Mouse (Mus musculus) monocyte, adult 5-6 weeks (primary cell): ENCODE results near the gene Gm49333. TPM values are rescaled to one million over a fixed set of nuclear protein-coding genes. Genes with fewer than 3 reads are reported as not detected.
"Not testable (repeated sequence)": the region's sequence is repeated elsewhere in the genome, so short reads cannot be mapped to it uniquely, and the experiment has no call there.

ENCODE experiments used
- ATAC-seq: fragments of 153-309, 156-312 bp; replicated peaks from 2 replicates; pipeline ENCODE4 v1.8.0; 2017; ENCODE audit warnings: mild to moderate bottlenecking; ENCODE audit not compliant: low TSS enrichment, insufficient number of reproducible peaks, severe bottlenecking, poor library complexity, low FRiP score
- total RNA-seq: library from RNA; stranded (forward); fragments of 200-1000, 200-491, 200-594 nt; gene quantifications from 3 replicates; pipeline ENCODE4 v1.2.3, GENCODE M21; 2017

The Gm49333 gene
- total RNA-seq, 1 experiment from 2014 or later: not detected

DNA sequence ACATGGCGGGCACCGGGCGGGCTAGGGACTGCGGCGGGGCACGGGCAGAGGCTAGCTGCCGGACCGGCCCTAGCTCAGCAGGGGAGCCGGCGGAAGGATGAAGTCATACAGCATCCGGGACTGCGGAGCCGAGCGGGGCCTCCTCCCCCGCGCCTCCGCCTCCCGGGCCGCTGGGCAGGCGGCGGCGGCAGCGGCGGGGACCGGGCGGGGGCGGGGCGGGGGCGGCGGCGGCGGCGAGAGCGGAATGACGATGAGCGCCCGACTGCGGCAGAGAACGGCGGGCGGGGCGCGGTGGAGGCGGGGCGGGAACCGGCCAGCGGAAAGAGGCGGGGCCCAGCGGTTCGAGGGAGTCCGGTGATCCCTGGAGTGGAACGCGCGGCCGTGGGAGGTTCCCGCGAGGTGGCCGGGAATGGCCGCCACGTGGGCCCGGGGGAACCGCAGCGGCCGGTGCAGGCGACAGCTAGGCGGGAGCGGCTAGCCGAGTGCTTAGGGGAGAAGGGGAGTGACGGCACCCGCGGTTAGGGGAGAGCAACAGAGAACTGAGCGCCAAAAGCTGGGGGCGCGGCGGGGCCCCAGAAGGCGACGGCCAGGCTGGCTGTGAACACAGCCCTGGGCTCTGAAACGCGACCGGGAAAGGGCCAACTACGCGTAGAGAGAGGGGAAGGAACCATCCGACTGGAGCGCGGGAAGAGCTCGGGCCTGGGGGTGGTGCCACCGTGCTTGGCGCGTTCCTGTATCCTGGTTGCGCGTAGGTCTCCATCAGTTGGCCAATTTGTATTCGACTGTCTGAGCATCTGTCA, 10.0 kb downstream of the Gm49333 start, which contains the start of gene Camk2n2:
Gene Camk2n2, minus strand, starts transcription at position 97 of the 800 bp plus-strand sequence.
- ATAC-seq: no peak

DNA sequence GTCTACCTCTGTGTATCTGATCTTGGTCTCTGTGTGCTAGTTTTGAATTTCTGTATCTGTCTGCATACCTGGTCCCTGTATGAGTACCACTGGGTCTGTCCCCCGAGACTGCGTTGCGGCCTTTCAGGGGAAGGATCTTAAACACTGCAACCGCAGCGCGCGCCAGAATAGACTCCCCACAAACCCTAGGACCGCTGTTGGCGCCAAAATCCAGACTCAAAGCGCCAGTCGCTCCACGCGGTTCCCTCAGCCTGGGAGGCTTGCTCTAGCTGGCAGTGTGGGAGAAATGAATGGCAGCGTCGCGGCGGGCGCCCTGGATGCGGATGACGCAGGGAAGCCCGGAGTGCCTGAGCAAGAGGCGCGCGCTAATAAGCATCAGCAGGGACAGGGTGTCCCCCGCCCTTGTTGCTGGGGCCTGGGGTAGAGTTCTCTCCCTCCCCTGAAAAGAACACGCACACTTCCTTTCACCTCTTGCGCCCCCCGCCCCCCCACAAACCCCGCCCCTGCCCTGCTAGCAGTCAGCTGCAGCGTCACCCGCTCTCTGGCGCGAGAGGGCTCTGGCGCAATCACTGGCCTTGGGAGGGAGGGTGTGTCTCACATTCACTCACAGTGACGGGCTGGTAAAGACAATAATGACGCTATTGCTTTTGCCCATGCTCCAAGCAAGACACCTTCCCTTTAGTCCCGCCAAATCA, 10.7 kb downstream of the Gm49333 start:
- ATAC-seq: peak; percentile 68

DNA sequence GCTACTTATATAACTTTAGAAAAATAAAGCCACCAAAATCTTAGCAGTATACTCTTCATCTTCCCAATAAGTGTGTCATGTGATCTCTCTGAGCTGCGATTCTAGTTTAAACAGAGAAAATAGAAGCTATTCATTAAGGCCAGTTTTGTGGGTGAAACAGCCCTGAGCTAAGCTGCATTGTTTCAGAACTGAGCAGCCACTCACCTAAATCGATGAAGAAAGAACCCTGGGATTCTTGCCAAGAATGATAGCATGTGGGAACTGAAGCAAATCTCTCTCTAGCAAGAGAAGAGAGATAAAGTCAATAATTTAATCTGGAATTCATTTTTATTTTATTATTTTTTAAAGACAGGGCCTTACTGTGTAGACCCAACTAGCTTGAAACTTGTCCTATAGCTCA, 11.8 kb downstream of the Gm49333 start:
- ATAC-seq: no peak

DNA sequence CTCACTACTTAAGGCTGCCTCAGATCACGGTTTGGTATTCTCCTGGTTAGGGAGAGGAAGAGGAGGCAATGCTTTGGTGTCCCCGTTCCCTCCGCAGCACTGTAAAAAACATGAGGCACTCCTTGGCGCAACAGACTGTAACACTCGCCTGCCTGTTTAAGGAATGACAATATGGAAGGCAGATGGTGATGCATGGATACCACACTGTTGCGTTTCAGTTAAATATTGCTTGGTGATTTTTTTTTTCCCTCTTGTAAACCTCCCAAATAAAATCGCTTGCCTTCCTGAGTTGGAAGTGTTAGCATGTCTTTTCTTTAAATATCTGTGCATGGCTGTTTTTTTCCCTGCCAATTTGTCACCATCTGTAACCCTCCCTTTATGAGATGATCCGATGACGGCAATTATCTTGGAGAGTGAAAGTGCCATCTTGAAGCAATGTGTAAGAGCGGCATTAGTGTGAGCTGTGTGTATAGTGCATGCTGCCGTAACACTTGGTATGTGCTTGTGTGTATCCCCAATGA, 17.5 kb downstream of the Gm49333 start:
- ATAC-seq: no peak

DNA sequence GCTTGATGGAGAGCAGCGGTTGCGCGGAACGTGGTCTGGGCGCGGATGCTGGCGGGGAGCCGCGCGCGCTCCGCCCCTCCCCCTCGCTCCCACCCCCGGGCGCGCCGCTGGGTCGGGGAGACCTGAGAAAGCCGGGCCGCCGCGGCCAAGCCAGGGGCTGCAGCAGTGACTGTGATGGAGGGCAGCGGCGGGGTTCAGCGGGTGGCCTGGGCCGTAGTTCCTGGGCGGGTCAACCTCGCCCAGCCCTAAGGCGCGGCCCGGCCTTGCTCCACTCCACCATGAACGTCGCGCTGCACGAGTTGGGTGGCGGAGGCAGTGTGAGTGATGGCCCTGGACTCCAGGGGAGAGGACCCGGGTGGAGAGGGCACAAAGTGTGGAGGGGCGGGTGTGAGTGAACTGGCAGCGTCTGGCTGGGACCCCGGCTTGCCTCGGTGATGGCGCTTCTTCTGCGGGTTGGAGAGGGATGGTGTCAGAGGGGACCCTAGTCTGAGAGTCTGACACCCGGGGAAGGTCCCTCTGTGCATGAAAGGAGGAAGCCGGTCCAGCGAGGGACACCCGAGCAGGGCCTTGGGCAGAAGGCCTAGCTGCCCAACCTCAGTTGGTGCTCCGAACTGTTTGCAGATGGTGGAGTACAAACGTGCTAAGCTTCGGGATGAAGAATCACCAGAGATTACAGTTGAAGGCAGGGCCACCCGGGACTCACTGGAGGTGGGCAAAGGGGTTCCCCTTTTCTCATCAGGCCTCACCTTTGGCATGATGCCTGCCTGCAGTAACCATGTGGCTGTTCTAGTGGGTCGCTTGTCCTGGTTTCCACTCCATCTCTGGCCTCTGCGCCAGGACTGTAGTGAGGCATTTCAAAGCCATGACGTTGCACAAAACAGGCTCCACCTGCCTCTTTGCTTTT, 18.6 kb downstream of the Gm49333 start, which contains the start of gene Ece2:
Gene Ece2, plus strand, starts transcription at position 98 of the 904 bp plus-strand sequence.
- no peak for ATAC-seq

DNA sequence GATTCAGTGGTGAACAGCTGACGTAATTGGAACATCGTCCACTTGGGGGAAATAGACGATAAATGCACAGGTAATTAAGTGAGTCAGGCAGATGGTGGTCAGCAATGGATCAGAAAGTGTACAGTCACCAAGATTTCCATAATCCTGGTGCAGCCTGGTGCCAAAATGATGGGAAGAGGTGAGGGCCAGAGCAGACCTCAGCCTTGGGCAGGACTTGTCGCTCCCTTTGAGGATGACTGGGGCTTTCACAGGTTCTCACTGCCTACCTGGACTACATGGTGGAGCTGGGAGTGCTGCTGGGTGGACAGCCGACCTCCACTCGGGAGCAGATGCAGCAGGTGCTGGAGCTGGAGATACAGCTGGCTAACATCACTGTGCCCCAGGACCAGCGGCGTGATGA, 26.0 kb downstream of the Gm49333 start:
- no peak for ATAC-seq

DNA sequence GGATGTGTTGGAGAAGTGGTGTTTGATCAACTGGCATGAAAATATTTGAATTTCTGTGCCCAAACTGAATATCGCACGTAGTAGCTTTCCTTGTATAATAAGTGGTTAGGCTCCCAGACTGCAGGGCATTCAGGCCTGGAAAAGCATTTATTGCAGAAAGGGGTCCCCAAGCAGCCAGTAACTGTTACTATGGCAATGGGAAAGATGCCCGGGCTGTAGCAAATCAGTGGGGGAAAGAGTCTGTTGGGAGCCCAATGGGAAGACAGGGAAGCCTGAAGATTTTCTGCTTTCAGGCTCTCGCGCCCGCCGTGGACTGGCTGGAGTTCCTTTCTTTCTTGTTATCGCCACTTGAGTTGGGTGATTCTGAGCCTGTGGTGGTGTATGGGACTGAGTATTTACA, 27.0 kb downstream of the Gm49333 start:
- ATAC-seq: no peak

DNA sequence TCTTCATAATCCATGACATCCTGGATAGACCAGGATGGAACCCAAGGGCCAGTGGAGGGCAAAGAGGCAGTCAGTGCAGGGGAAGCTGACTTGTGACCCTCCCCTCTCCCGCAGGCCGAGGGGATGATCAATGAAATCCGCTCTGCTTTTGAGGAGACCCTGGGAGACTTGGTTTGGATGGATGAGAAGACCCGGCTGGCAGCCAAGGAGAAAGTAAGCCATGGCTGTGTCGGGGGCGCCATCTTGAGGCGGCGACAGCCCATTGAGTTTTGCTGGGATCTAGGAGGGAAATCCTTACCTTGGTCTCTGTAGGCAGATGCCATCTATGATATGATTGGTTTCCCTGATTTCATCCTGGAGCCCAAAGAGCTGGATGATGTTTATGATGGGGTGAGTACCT, 30.8 kb downstream of the Gm49333 start:
- ATAC-seq: peak; percentile 56

DNA sequence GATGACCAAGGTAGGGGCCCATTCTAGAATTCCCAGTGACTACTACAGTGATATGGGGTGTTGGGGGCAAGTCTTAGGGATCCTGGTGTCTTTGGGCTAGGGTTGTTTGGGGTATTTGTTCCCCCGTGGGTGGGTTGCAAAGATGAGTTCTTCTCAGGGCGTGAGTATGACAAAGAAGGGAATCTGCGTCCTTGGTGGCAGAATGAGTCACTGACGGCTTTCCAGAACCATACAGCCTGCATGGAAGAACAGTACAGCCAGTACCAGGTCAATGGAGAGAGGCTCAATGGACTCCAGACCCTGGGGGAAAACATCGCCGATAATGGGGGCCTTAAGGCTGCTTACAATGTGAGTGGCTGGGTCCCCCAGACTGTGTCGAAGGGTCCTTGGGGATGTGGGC, 32.5 kb downstream of the Gm49333 start:
- ATAC-seq: no peak

DNA sequence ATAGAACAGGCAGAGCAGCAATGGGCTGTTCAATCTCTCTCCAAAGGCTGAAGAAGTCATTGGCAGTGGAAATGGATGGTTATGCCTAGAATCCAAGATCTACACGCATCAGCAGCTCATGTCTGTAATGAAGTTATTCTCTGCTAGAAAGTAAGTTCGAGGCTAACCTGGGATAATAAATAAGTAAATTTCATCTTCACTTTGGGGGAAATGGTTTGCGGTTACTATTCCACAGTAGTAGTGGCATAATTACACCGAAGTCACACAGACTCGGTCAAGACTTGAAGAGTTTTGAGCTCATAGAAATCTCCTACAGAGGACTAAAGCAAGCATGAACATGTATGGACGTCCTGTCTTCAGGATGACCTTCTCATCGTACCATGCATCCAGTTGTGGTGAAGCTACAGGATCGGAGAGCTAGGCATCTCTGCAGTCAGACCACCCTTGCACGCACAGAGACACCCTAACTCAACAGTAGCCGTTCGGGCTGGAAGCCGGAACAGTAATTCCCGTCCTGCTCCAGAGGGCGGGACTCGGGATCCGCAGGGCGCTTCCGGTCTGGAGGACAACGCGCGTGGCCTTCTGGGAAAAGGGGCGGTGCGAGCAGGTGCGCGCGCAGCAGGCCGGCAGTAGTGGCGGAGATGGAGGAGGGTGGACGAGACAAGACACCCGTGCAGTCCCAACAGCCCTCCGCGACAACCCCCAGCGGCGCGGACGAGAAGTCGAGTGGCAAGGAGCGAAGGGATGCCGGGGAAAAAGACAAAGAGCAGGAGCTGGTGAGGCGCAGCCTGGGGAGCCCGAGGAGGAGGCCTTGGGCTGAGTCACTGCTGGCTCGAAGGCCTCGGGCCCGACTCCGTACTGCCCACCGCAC, 39.9 kb downstream of the Gm49333 start, which contains the start of gene Psmd2:
Gene Psmd2, plus strand, starts transcription at position 577 of the 871 bp plus-strand sequence.
- peak; percentile 94 for ATAC-seq

DNA sequence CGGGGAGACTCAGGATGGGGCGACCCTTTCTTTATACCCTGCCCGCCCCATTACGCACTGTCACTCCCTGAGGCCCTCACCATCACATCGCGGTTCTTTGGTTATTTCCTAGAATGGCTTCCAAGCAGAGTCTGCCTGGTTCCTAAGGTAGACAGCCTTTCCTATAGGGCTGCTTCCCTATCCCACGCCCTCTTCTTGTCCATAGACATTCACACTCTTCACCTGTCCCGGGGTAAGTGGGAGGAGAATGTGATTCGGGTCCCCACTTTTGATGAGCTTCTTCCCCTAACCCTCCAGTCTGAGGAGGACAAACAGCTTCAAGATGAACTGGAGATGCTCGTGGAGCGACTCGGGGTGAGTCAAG, 40.5 kb downstream of the Gm49333 start:
- no peak for ATAC-seq

DNA sequence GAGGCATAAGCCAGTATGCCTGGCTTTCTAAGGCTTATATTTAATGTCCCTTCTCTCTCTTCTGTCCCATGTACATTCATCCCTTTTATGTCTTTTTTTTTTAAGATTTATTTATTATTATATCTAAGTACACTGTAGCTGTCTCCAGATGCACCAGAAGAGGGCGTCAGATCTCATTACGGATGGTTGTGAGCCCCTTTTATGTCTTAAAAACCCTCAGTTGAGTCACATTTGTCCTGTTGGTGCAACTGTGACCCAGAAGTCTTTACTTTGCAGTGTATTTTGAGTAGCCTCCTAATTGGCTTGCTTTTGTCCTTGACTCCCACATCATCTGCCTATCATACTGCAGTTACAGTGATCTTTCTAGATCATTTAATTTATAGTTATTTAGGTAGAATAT, 41.9 kb downstream of the Gm49333 start:
- ATAC-seq: no peak

DNA sequence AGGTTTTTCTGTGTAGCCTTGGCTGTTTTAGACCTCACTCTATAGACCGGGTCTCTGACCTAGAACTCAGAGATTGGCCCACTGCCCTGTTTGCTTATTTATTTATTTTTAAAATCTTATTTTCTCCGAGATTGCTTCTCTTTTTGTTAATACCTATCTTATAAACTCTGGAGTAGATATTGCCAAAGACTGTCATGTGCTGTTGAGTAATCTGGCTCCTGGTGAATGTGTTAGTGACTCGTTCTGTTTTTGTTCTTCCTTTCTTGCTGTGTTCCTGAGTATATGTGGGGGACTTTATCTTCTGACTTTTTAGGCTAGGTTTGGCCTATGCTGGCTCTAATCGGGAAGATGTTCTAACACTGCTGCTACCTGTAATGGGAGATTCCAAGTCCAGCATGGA, 46.3 kb downstream of the Gm49333 start:
- no peak for ATAC-seq

DNA sequence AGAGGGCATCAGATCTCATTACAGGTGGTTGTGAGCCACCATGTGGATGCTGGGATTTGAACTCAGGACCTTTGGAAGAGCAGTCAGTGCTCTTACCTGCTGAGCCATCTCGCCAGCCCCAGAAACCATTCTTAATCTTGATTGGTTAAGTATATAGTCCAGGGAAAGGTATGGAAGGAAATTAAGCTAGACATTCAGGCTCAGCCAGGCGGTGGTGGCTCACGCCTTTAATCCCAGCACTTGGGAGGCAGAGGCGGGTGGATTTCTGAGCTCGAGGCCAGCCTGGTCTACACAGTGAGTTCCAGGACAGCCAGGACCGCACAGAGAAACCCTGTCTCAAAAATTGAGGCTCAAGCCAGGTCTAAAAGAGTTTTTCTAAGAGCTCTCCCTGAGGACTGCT, 56.6 kb downstream of the Gm49333 start, which contains the start of gene Eif4g1:
Gene Eif4g1, plus strand, starts transcription at position 301 of the 400 bp plus-strand sequence.
- not testable (repeated sequence) for ATAC-seq

DNA sequence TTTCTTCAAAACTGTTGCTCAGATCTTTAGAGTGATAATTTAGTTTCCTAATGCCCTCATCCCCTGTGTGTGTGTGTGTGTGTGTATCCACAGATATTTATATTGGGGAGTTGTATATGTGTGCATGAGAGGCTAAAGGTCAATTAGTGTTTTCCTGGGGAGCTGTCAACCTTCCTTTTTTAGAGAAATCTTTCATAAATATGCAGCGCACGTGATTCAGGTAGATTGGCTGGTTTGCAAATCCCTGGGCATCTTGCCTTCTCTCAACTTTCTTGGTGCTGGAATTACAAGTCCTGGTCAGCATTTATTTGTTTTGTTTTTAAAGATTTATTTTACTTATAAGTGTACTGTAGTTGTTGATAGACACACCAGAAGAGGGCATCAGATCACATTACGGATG, 58.9 kb downstream of the Gm49333 start:
- no peak for ATAC-seq

DNA sequence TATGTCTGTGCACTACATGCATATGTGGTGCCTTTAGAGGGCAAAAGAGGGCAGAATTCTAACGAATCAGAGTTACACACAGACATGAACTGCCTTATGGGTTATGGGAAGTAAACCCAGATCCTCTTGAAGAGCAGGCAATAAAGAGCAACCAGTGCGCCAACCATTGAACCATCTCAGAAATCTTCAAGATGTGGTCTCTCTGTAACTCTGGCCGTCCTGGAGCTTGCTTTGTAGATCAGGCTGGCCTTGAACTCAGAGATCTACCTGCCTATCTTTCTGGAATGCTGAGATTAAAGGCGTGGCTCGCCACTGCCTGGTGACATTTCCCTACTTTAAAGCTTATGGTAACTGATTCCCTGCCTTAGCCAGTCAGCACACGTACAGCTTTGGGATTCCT, 60.5 kb downstream of the Gm49333 start:
- no peak for ATAC-seq

DNA sequence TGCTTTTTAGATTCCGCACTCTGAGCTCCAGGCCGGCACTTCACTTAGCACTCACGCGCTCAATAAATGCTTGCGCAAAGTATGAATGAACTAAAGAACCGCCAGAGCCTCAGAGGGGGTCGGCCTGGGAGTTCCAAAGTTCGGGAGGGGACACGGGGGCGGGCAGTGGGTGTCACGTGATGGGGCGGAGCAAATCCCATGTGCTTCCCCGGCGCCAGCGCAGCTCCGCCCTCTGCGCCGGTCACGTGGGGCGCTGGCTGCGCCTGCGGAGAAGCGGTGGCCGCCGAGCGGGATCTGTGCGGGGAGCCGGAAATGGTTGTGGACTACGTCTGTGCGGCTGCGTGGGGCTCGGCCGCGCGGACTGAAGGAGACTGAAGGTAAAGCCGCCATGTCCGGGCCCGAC, 61.1 kb downstream of the Gm49333 start:
- peak; percentile 85 for ATAC-seq
